Mouse (Mus musculus) small intestine, adult 2 months (tissue): ENCODE results near the gene Rapgef3.

Source experiments
- CTCF ChIP-seq: fragments of 200-500 bp; IDR thresholded peaks from 2 replicates; pipeline ENCODE4 v1.5.1; 2012; ENCODE audit warnings: low read depth, mild to moderate bottlenecking, control low read depth, inconsistent platforms, low read length, moderate library complexity, mixed read lengths; ENCODE audit not compliant: insufficient replicate concordance, insufficient read length; ENCODE audit errors: extremely low read depth
- POLR2A ChIP-seq: fragments of 200-500 bp; IDR thresholded peaks from 2 replicates; pipeline ENCODE4 v1.6.1; 2012; ENCODE audit warnings: low read depth, mild to moderate bottlenecking, control low read depth, inconsistent platforms, low read length, moderate library complexity

DNA sequence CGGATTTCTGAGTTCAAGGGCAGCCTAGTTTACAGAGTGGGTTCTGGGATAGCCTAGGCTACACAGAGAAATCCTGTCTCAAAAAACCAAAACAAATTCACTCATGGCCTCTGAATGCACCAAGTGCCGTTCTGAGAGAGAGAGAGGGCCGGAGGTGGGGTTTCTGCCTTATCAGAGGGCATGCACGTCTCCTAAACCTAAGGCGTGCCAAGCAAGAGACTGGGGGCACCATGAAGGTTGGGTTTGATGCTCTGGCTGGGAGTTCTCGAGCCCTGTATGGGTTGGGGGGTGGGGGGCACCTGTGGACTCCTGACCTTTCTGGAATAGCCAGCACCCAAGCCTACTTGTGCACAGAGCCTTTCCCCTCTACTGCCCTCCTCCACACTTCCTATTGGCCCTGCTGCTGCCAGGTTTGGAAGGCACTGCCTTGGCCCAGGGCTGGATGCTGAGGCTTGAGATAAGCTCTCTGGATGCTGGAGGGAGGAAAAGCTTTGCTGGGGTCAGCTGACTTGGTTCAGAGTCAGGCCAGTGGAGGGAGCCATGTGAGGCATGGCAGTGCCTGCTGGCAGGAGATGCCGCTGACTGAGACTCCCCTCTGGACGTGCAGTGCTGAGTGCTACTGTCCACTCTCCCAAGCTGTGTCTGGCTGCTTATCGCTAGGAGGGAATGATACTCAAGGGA, 18.1 kb upstream of the Rapgef3 start:
- no peak for TF ChIP-seq POLR2A
- TF ChIP-seq CTCF, result no peak
